Mouse (Mus musculus): Measurements from ENCODE around the gene Dhrs3.

- TF ChIP-seq CTCF (IDR thresholded peaks at IDR 0.05) (no peak), EP300 (IDR thresholded peaks at IDR 0.05) (no peak)
Observed at GRCm38 (mm10) chr4:144886460-144886859, 6.2 kb upstream of the Dhrs3 start.
